Comparison of ENCODE assay signal across 8 mouse cellular contexts in the genomic region with DNA sequence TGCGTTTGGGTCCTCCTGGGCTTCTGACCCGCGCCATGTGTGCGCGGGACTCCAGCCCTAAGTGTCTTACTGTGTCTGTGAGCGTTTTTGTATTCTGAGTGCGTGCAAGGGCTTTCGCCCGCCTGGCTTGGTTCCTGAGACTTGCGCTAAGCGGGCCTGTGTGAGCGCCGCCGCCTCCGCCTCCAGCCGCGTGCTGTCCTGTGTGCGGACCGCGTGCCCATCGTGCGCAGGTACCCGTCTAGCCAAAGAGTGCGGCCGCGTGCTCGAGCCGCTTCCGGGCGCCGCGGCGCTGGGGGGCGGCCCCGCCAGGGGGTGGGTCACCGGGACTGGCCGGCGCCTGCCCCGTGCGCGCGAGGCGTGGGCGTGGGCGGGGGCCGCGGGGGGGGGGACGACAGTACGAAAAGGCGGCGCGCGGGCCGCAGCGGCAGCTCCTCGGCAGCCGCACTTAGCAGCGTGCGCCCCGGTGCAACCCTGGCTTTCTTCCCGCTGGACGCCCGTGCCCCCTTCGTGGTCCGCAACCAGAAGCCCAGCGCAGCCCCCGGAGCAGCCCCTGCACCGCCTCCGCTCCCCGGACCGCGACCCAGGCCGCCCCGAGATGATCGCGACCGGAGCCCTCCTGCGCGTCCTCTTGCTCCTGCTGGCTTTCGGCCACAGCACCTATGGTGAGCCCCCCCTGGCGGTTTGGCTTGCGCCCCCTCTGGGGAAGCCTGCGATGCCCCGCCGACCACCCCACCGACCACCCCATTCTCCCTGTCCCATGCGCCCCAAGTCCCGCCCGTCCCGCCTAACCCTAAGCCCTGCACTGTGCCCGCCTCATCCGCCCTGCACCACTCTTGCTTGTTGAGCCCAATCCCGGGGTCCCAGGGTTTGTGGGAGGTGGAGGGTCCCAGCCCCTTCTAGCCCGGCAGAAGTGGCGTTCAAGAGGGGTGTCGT. TPM values are rescaled to one million over a fixed set of nuclear protein-coding genes. Genes with fewer than 3 reads are reported as not detected.
DNase-seq lines count a peak whose midpoint lies in the region; ATAC-seq and TF ChIP-seq lines count a peak whose summit lies in the region.

No protein-coding gene starts in this region.

- ATAC-seq in intestine, embryonic 15.5 days = peak; percentile 61
- ATAC-seq in midbrain, postnatal 0 days (ENCODE audit: low FRiP score) = peak; percentile 57; the same call in 1 of the 2 replicates
- no peak for ATAC-seq in frontal cortex, adult (ENCODE audit: low TSS enrichment)

- peak; percentile 64 to 71 for DNase-seq in adrenal gland, adult (ENCODE audit: inconsistent age in 2 of 2, low spot score in 1 of 2)
- DNase-seq in adrenal gland, adult 8-10 months = no peak
- peak; percentile 23 for DNase-seq in ovary, postnatal 36 days (ENCODE audit: low spot score)
- no peak for DNase-seq in ovary, postnatal 10 days (ENCODE audit: low spot score)
- no peak for DNase-seq in midbrain, postnatal 0 days (ENCODE audit: low spot score)
- DNase-seq in spleen, adult 12 weeks (ENCODE audit: low spot score) = no peak

- H3K9ac ChIP-seq in intestine, embryonic 15.5 days = peak overlapping the region; percentile 67
- H3K9ac ChIP-seq in midbrain, postnatal 0 days (replicated peaks; ENCODE audit: low read length, poor library complexity, severe bottlenecking) = 0 out of 2 replicates have a peak overlapping the region, but pooled peaks have one; percentile 24

- H3K27me3 ChIP-seq in intestine, embryonic 15.5 days (replicated peaks) = peaks cover 34% of the 10 kb centered on the region
- peaks cover 54% of the 10 kb centered on the region for H3K27me3 ChIP-seq in midbrain, postnatal 0 days (ENCODE audit: insufficient read depth, low read length)

- no peaks in the 10 kb centered on the region for H3K9me3 ChIP-seq in intestine, embryonic 15.5 days
- H3K9me3 ChIP-seq in midbrain, postnatal 0 days (ENCODE audit: low read length) = no peaks in the 10 kb centered on the region

- WGBS in intestine, embryonic 15.5 days = 3% methylated on average over 94 of the region's 96 CpGs
- WGBS in midbrain, postnatal 0 days = 2% methylated on average over 71 of the region's 96 CpGs

- peak overlapping the region; percentile 52 for H3K4me3 ChIP-seq in intestine, embryonic 15.5 days (replicated peaks)
- H3K4me3 ChIP-seq in midbrain, postnatal 0 days (ENCODE audit: low read depth, low read length) = peak overlapping the region; percentile 43

- no peaks in the 10 kb centered on the region for H3K36me3 ChIP-seq in intestine, embryonic 15.5 days
- H3K36me3 ChIP-seq in midbrain, postnatal 0 days (ENCODE audit: insufficient read depth, low read length) = no peaks in the 10 kb centered on the region

- peak overlapping the region; percentile 89 for H3K4me2 ChIP-seq in intestine, embryonic 15.5 days (replicated peaks)
- H3K4me2 ChIP-seq in midbrain, postnatal 0 days (ENCODE audit: low read depth, low read length, poor library complexity, severe bottlenecking) = peak overlapping the region; percentile 84

- H3K4me1 ChIP-seq in intestine, embryonic 15.5 days (replicated peaks) = peaks cover 53% of the 10 kb centered on the region
- peaks cover 3% of the 10 kb centered on the region; the same call in 1 of the 2 replicates for H3K4me1 ChIP-seq in midbrain, postnatal 0 days (ENCODE audit: insufficient read depth, low read length)

- no peak for TF ChIP-seq CTCF in midbrain, postnatal 0 days (IDR thresholded peaks at IDR 0.05)

- peak overlapping the region; percentile 51; the same call in 1 of the 2 replicates for H3K27ac ChIP-seq in intestine, embryonic 15.5 days
- no peak overlapping the region for H3K27ac ChIP-seq in midbrain, postnatal 0 days (ENCODE audit: low read depth, low read length)

RNA-seq across cellular contexts. Expression of a gene that starts 0.7 kb away (rescaled TPM):
- 1,000 to 10,000 TPM in 1 of 4 experiments, 100 to 1,000 TPM in 3; 841 to 1,077 (median 912) TPM for total RNA-seq in adrenal gland, adult 8-10 months (2022)
- polyA plus RNA-seq in intestine, embryonic 15.5 days (2015; fragmentation: Nextera tagmentation; extraction: Ambion mirVana) = 364 and 395 TPM in 2 replicates
- total RNA-seq in midbrain, postnatal 0 days (2014; rRNA removed) = 22.1 and 38.8 TPM in 2 replicates
- polyA plus RNA-seq in midbrain, postnatal 0 days (2015; fragmentation: Nextera tagmentation; extraction: Ambion mirVana) = 41.4 and 47.5 TPM in 2 replicates

Comparison
In these comparisons a context has a peak if more than half of its experiments do, and no peak if none do; other contexts are left out.
1. DNase-seq: peak in adrenal gland, adult (2 of 2) and ovary, postnatal 36 days (single experiment); none in adrenal gland, adult 8-10 months (single experiment), ovary, postnatal 10 days (single experiment), midbrain, postnatal 0 days (single experiment) and spleen, adult 12 weeks (single experiment).
2. RNA of a gene that starts 0.7 kb away (total RNA-seq): 841 to 1,077 TPM in adrenal gland, adult 8-10 months; 22.1 to 38.8 TPM in midbrain, postnatal 0 days; every median in the first group is over 10 times any median in the second.